Mouse (Mus musculus) liver, adult 2 months (tissue): ENCODE measurements around the gene Gtf2f2. TPM values are rescaled to one million over a fixed set of nuclear protein-coding genes. Genes with fewer than 3 reads are reported as not detected.

Experiments
- DNase-seq: peaks from one replicate; pipeline ENCODE4 v3.0.0-alpha.2; 2011; ENCODE audit warnings: low read depth, low spot score; ENCODE audit errors: extremely low read depth
- H3K27ac ChIP-seq: fragments of 200-500 bp; replicated peaks from 2 replicates; pipeline ENCODE4 v1.5.1; 2012; ENCODE audit warnings: low read depth, mild to moderate bottlenecking, control low read depth, inconsistent platforms, low read length; ENCODE audit not compliant: insufficient read depth
- H3K27me3 ChIP-seq: fragments of 200-500 bp; 2 replicates; pipeline ENCODE4 v1.6.1; 2012; ENCODE audit warnings: mild to moderate bottlenecking, moderate library complexity, low read length, inconsistent platforms; ENCODE audit not compliant: control insufficient read depth, insufficient read depth
- H3K36me3 ChIP-seq: fragments of 200-500 bp; 2 replicates; pipeline ENCODE4 v1.6.1; 2012; ENCODE audit warnings: low read length, inconsistent platforms; ENCODE audit not compliant: control insufficient read depth, insufficient read depth
- H3K4me1 ChIP-seq: fragments of 200-500 bp; 2 replicates; pipeline ENCODE4 v1.6.1; 2011; ENCODE audit warnings: low read length; ENCODE audit not compliant: control insufficient read depth, insufficient read depth
- H3K4me3 ChIP-seq: fragments of 200-500 bp; 2 replicates; pipeline ENCODE4 v1.5.1; 2011; ENCODE audit warnings: low read depth, mild to moderate bottlenecking, control low read depth, low read length, moderate library complexity; ENCODE audit not compliant: insufficient read depth
- H3K79me2 ChIP-seq: fragments of 200-500 bp; 2 replicates; pipeline ENCODE4 v1.6.1; 2012; ENCODE audit warnings: inconsistent platforms, mild to moderate bottlenecking, low read length, moderate library complexity; ENCODE audit not compliant: control insufficient read depth, insufficient read depth
- H3K9ac ChIP-seq: fragments of 200-500 bp; 2 replicates; pipeline ENCODE4 v1.6.1; 2012; ENCODE audit warnings: low read depth, mild to moderate bottlenecking, control low read depth, inconsistent platforms, low read length
- CTCF ChIP-seq: fragments of 200-500 bp; IDR thresholded peaks from 2 replicates; pipeline ENCODE4 v1.5.1; 2011; ENCODE audit warnings: low read depth, low read length, control low read depth
- POLR2A ChIP-seq: fragments of 200-500 bp; IDR thresholded peaks from 2 replicates; pipeline ENCODE4 v1.6.1; 2011; ENCODE audit warnings: low read length, control low read depth; ENCODE audit not compliant: insufficient read depth; ENCODE audit errors: extremely low read depth
- WGBS: fragments of 180-500 bp; shearing (Covaris S2); methylation state at CpG from one replicate; pipeline ENCODE4 v1.1.7; 2018; 5-methylcytosine and 5-hydroxymethylcytosine counted together
- polyA plus RNA-seq: library from polyadenylated mRNA; depleted of rRNA; stranded (reverse); fragments of >200 nt; gene quantifications from 2 replicates; pipeline ENCODE4 v1.2.3, GENCODE M21; 2012
- total RNA-seq: library from RNA; depleted of rRNA; stranded (reverse); fragments of >200 nt; gene quantifications from 2 replicates; pipeline ENCODE4 v1.2.3, GENCODE M21; 2014

The Gtf2f2 gene
- total and polyA plus RNA-seq, 2 experiments, result 1.5 to 9.7 TPM

GRCm38 (mm10) chr14:76020927-76021719 is 10.5 kb upstream of the Gtf2f2 start:
- TF ChIP-seq CTCF, result no peak
- no peak for TF ChIP-seq POLR2A
- 75% methylated on average over 7 of the region's 7 CpGs for WGBS

GRCm38 (mm10) chr14:76020259-76020785 is 9.7 kb upstream of the Gtf2f2 start:
- TF ChIP-seq CTCF, result no peak
- TF ChIP-seq POLR2A, result no peak

More at GRCm38 (mm10) chr14:76020927-76021719, 10.5 kb upstream of the Gtf2f2 start:
- Histone ChIP-seq H3K9ac (no peak overlapping the region), H3K79me2 (no peaks in the 10 kb centered on the region), H3K4me1 (no peaks in the 10 kb centered on the region), H3K27me3 (peaks cover under 1% of the 10 kb centered on the region; the same call in 1 of the 2 replicates), H3K36me3 (no peaks in the 10 kb centered on the region), H3K27ac (no peak overlapping the region), H3K4me3 (no peak overlapping the region)
- DNase-seq, result no peak

GRCm38 (mm10) chr14:76017785-76018490 is 7.3 kb upstream of the Gtf2f2 start:
- Histone ChIP-seq H3K4me1 (no peaks in the 10 kb centered on the region), H3K79me2 (no peaks in the 10 kb centered on the region), H3K4me3 (no peak overlapping the region), H3K36me3 (no peaks in the 10 kb centered on the region), H3K27me3 (no peaks in the 10 kb centered on the region), H3K9ac (no peak overlapping the region), H3K27ac (no peak overlapping the region)
- TF ChIP-seq POLR2A, result no peak
- no peak for TF ChIP-seq CTCF
- no peak for DNase-seq
- WGBS, result 91% methylated on average over 10 of the region's 10 CpGs

More at GRCm38 (mm10) chr14:76020259-76020785, 9.7 kb upstream of the Gtf2f2 start:
- Histone ChIP-seq H3K9ac (no peak overlapping the region), H3K27me3 (no peaks in the 10 kb centered on the region), H3K4me1 (no peaks in the 10 kb centered on the region), H3K79me2 (no peaks in the 10 kb centered on the region), H3K27ac (no peak overlapping the region), H3K4me3 (no peak overlapping the region), H3K36me3 (no peaks in the 10 kb centered on the region)
- no peak for DNase-seq
- 87% methylated on average over 5 of the region's 5 CpGs for WGBS

- Histone ChIP-seq H3K4me3 (no peak overlapping the region), H3K9ac (no peak overlapping the region), H3K27me3 (no peaks in the 10 kb centered on the region), H3K79me2 (peaks cover 4% of the 10 kb centered on the region; the same call in 1 of the 2 replicates), H3K27ac (no peak overlapping the region), H3K36me3 (no peaks in the 10 kb centered on the region), H3K4me1 (peaks cover 5% of the 10 kb centered on the region; the same call in 1 of the 2 replicates)
- 60% methylated on average over 2 of the region's 2 CpGs for WGBS
- DNase-seq, result no peak
- TF ChIP-seq POLR2A, result no peak
- no peak for TF ChIP-seq CTCF
These were observed 3.7 kb upstream of the Gtf2f2 start for GRCm38 (mm10) chr14:76014331-76014730.

- Histone ChIP-seq H3K4me1 (peaks cover 9% of the 10 kb centered on the region), H3K79me2 (peaks cover 6% of the 10 kb centered on the region; the same call in 1 of the 2 replicates), H3K36me3 (no peaks in the 10 kb centered on the region), H3K9ac (no peak overlapping the region), H3K27me3 (no peaks in the 10 kb centered on the region), H3K4me3 (no peak overlapping the region), H3K27ac (no peak overlapping the region)
- 25% methylated on average over 7 of the region's 7 CpGs for WGBS
- TF ChIP-seq CTCF (no peak), POLR2A (no peak)
- DNase-seq, result no peak
These were observed 395 bp upstream of the Gtf2f2 start for GRCm38 (mm10) chr14:76011062-76011457.
